In genomic region chr3:138834174-138834573, GRCm38 (mm10) we compare ENCODE assay signal across 27 mouse cellular contexts.
DNase-seq lines count a peak whose midpoint lies in the region; TF ChIP-seq lines count a peak whose summit lies in the region.
"Had no signal": no experiment of that assay in that cellular context is flagged by ENCODE, and none has a peak within 500 bp of the region (broad histone marks: within the 10 kb centered on the region; RNA-seq: fewer than 3 reads in every experiment).

No protein-coding gene starts in this region.

- intact Hi-C loops in left cerebral cortex, adult 2 months (cut with DNase I), result no loop called here

- peak overlapping the region; percentile 38; the same call in 1 of the 2 replicates for H3K27ac ChIP-seq in left cerebral cortex, adult 2 months
- H3K27ac ChIP-seq: embryonic facial prominence, embryonic 13.5 days; forebrain, embryonic 10.5 days; forebrain, embryonic 15.5 days; heart, embryonic 13.5 days; hindbrain, embryonic 10.5 days; hindbrain, embryonic 15.5 days; limb, embryonic 13.5 days; midbrain, embryonic 12.5 days; stomach, postnatal 0 days had no signal

- TF ChIP-seq CTCF in left cerebral cortex, adult 2 months (IDR thresholded peaks at IDR 0.05), result no peak

- no peak overlapping the region for H3K4me3 ChIP-seq in left cerebral cortex, adult 2 months
- H3K4me3 ChIP-seq: embryonic facial prominence, embryonic 13.5 days; forebrain, embryonic 10.5 days; forebrain, embryonic 15.5 days; heart, embryonic 13.5 days; hindbrain, embryonic 10.5 days; hindbrain, embryonic 15.5 days; limb, embryonic 13.5 days; megakaryocyte, embryonic 14.5 days; midbrain, embryonic 12.5 days; myocyte had no signal

- DNase-seq in cerebellum, postnatal 25 days, result peak; percentile 48 to 56
- DNase-seq in cerebellum, adult 11-12 months, result no peak
- DNase-seq in left cerebral cortex, adult 2 months (ENCODE audit: extremely low spot score in 1 of 2, low spot score in 2 of 2), result peak in 1 of 2 experiments; percentile 64
- DNase-seq in left cerebral cortex, adult 11 months (ENCODE audit: low spot score), result no peak
- DNase-seq in right cerebral cortex, postnatal 36 days (ENCODE audit: low spot score in 2 of 2), result peak; percentile 29 to 67
- no peak for DNase-seq in right cerebral cortex, postnatal 10 days (ENCODE audit: low spot score in 2 of 2)
- DNase-seq in spleen, postnatal 10 days (ENCODE audit: low spot score in 2 of 2), result no peak
- DNase-seq: adrenal gland, postnatal 14 days; cerebellum, adult 8-10 months; heart, postnatal 10 days; kidney, adult 11 months; kidney, postnatal 14 days; lung, postnatal 4 days; retina, postnatal 1 day; thymus, adult 2 months; thymus, postnatal 36 days had no signal

Comparison
In these comparisons a context has a peak if more than half of its experiments do, and no peak if none do; other contexts are left out.
1. DNase-seq: peak in cerebellum, postnatal 25 days (2 of 2) and right cerebral cortex, postnatal 36 days (2 of 2); none in cerebellum, adult 11-12 months (single experiment), left cerebral cortex, adult 11 months (single experiment), right cerebral cortex, postnatal 10 days (0 of 2) and spleen, postnatal 10 days (0 of 2).